Mouse (Mus musculus) midbrain, postnatal 0 days (tissue): ENCODE data around the gene Gm5788. TPM values are rescaled to one million over a fixed set of nuclear protein-coding genes. Genes with fewer than 3 reads are reported as not detected.
A peak's percentile ranks its signal among the peaks of the same experiment; 100 is the strongest.
"Not testable (repeated sequence)": the region's sequence is repeated elsewhere in the genome, so short reads cannot be mapped to it uniquely, and the experiment has no call there.

Source experiments
- ATAC-seq: fragments of 200-750 bp; cut with Nextera tagmentation; 2 replicates; pipeline ENCODE4 v1.8.0; 2017; ENCODE audit warnings: moderate number of reproducible peaks, mild to moderate bottlenecking, moderate TSS enrichment, moderate library complexity; ENCODE audit not compliant: low FRiP score
- DNase-seq: peaks from one replicate; pipeline ENCODE4 v3.0.0-alpha.2; 2015; ENCODE audit warnings: low spot score
- H3K27ac ChIP-seq: fragments of 300-500 bp; sonication (generic); 2 replicates; pipeline ENCODE4 v1.5.1; 2014; ENCODE audit warnings: low read depth, mild to moderate bottlenecking, low read length, mixed read lengths
- H3K27me3 ChIP-seq: fragments of 300-500 bp; sonication (generic); 2 replicates; pipeline ENCODE4 v1.6.1; 2014; ENCODE audit warnings: low read length, control low read depth, mixed read lengths; ENCODE audit not compliant: insufficient read depth
- H3K36me3 ChIP-seq: fragments of 300-500 bp; sonication (generic); 2 replicates; pipeline ENCODE4 v1.6.1; 2014; ENCODE audit warnings: low read length, control low read depth, mixed read lengths; ENCODE audit not compliant: insufficient read depth
- H3K4me1 ChIP-seq: fragments of 300-500 bp; sonication (generic); 2 replicates; pipeline ENCODE4 v1.6.1; 2014; ENCODE audit warnings: mild to moderate bottlenecking, control low read depth, antibody characterized with exemption, low read length, mixed read lengths; ENCODE audit not compliant: insufficient read depth
- H3K4me2 ChIP-seq: fragments of 300-500 bp; sonication (generic); 2 replicates; pipeline ENCODE4 v1.6.1; 2014; ENCODE audit warnings: low read depth, mild to moderate bottlenecking, low read length, mixed read lengths; ENCODE audit not compliant: poor library complexity, severe bottlenecking
- H3K4me3 ChIP-seq: fragments of 300-500 bp; sonication (generic); 2 replicates; pipeline ENCODE4 v1.5.1; 2014; ENCODE audit warnings: low read depth, mild to moderate bottlenecking, low read length, moderate library complexity
- H3K9ac ChIP-seq: fragments of 300-500 bp; sonication (generic); replicated peaks from 2 replicates; pipeline ENCODE4 v1.6.1; 2014; ENCODE audit warnings: mild to moderate bottlenecking, low read length, moderate library complexity, mixed read lengths; ENCODE audit not compliant: poor library complexity, severe bottlenecking
- H3K9me3 ChIP-seq: fragments of 300-500 bp; sonication (generic); 2 replicates; pipeline ENCODE4 v1.6.1; 2016; ENCODE audit warnings: low read length, control low read depth
- CTCF ChIP-seq: IDR thresholded peaks from 2 replicates; pipeline ENCODE4 v1.5.1; 2016; ENCODE audit warnings: antibody characterized with exemption, mild to moderate bottlenecking
- WGBS: fragments of 180-500 bp; shearing (Covaris S2); extraction: QIAGEN DNeasy Blood & Tissue Kit; methylation state at CpG from one replicate; pipeline ENCODE4 v1.1.7; 2014; 5-methylcytosine and 5-hydroxymethylcytosine counted together
- polyA plus RNA-seq: library from polyadenylated mRNA; unstranded; fragments of >200 nt; fragmentation: Nextera tagmentation; extraction: Ambion mirVana; gene quantifications from 2 replicates; pipeline ENCODE4 v1.2.1, GENCODE M21; 2015
- total RNA-seq: library from RNA; depleted of rRNA; stranded (reverse); fragments of >200 nt; gene quantifications from 2 replicates; pipeline ENCODE4 v1.2.3, GENCODE M21; 2014; rRNA removed

Gm5788 gene
- total RNA-seq = not detected in 2 replicates
- polyA plus RNA-seq = not detected in 2 replicates

GRCm38 (mm10) chr12:87494421-87494820 is at the start of gene Gm5788:
Gene Gm5788, plus strand, starts transcription at chr12:87494721.
- ATAC-seq = not testable (repeated sequence)

GRCm38 (mm10) chr12:87449456-87449855 is 45.1 kb upstream of the Gm5788 start:
- Histone ChIP-seq H3K4me2 (no peak overlapping the region), H3K36me3 (peaks cover 51% of the 10 kb centered on the region), H3K27me3 (no peaks in the 10 kb centered on the region), H3K9ac (no peak overlapping the region), H3K9me3 (no peaks in the 10 kb centered on the region), H3K4me3 (no peak overlapping the region), H3K27ac (no peak overlapping the region), H3K4me1 (peaks cover 6% of the 10 kb centered on the region; the same call in 1 of the 2 replicates)
- TF ChIP-seq CTCF = no peak
- WGBS = 90% methylated on average over 9 of the region's 9 CpGs
- DNase-seq = no peak
- ATAC-seq = no peak

More at GRCm38 (mm10) chr12:87494421-87494820, at the start of gene Gm5788:
- H3K4me2 ChIP-seq, H3K4me1 ChIP-seq, H3K9ac ChIP-seq, H3K36me3 ChIP-seq, H3K27ac ChIP-seq, H3K27me3 ChIP-seq, DNase-seq, H3K4me3 ChIP-seq, H3K9me3 ChIP-seq: not testable (repeated sequence)
- WGBS = 87% methylated on average over 3 of the region's 3 CpGs

- H3K27ac ChIP-seq = no peak overlapping the region
- H3K4me2 ChIP-seq = no peak overlapping the region
- no peak for TF ChIP-seq CTCF
- no peak overlapping the region for H3K4me3 ChIP-seq
- DNase-seq = no peak
- ATAC-seq = no peak
- H3K36me3 ChIP-seq = peaks cover 26% of the 10 kb centered on the region
- 92% methylated on average over 6 of the region's 6 CpGs for WGBS
- no peaks in the 10 kb centered on the region for H3K27me3 ChIP-seq
- H3K9me3 ChIP-seq = no peaks in the 10 kb centered on the region
- H3K4me1 ChIP-seq = no peaks in the 10 kb centered on the region
- no peak overlapping the region for H3K9ac ChIP-seq
Measured at GRCm38 (mm10) chr12:87464678-87465297, 29.7 kb upstream of the Gm5788 start.

GRCm38 (mm10) chr12:87470263-87471136 is 24.0 kb upstream of the Gm5788 start:
- no peaks in the 10 kb centered on the region for H3K27me3 ChIP-seq
- H3K9me3 ChIP-seq = no peaks in the 10 kb centered on the region
- no peak for DNase-seq
- ATAC-seq = no peak
- H3K4me3 ChIP-seq = no peak overlapping the region
- 75% methylated on average over 7 of the region's 7 CpGs for WGBS
- peaks cover 4% of the 10 kb centered on the region; the same call in 1 of the 2 replicates for H3K4me1 ChIP-seq
- TF ChIP-seq CTCF = no peak
- H3K9ac ChIP-seq = 0 out of 2 replicates have a peak overlapping the region, but pooled peaks have one; percentile 24
- peak overlapping the region; percentile 56; the same call in 1 of the 2 replicates for H3K4me2 ChIP-seq
- 0 out of 2 replicates have a peak, but pooled peaks cover 5% of the 10 kb centered on the region for H3K36me3 ChIP-seq
- H3K27ac ChIP-seq = no peak overlapping the region

GRCm38 (mm10) chr12:87471421-87471963 is 23.0 kb upstream of the Gm5788 start:
- Histone ChIP-seq H3K9ac (peak overlapping the region; percentile 77), H3K4me2 (peak overlapping the region; percentile 56), H3K9me3 (no peaks in the 10 kb centered on the region), H3K4me1 (peaks cover 4% of the 10 kb centered on the region; the same call in 1 of the 2 replicates), H3K27me3 (no peaks in the 10 kb centered on the region), H3K4me3 (peak overlapping the region; percentile 80), H3K36me3 (0 out of 2 replicates have a peak, but pooled peaks cover 5% of the 10 kb centered on the region), H3K27ac (peak overlapping the region; percentile 93)
- 0% methylated on average over 19 of the region's 19 CpGs for WGBS
- DNase-seq (peak; percentile 12), ATAC-seq (no peak)
- no peak for TF ChIP-seq CTCF
